Mouse (Mus musculus): ENCODE measurements around the gene Cers2.

- TF ChIP-seq POLR2A (IDR thresholded peaks at IDR 0.05; ENCODE audit: insufficient read depth, low read depth, low read length) (no peak), CTCF (IDR thresholded peaks at IDR 0.05; ENCODE audit: insufficient read depth, low read depth, low read length) (no peak)
These were observed 39.4 kb upstream of the Cers2 start for GRCm38 (mm10) chr3:95275161-95275560.

Data from olfactory bulb, adult 2 months (tissue).